Mouse (Mus musculus): ENCODE measurements around the gene Msantd2.

DNA sequence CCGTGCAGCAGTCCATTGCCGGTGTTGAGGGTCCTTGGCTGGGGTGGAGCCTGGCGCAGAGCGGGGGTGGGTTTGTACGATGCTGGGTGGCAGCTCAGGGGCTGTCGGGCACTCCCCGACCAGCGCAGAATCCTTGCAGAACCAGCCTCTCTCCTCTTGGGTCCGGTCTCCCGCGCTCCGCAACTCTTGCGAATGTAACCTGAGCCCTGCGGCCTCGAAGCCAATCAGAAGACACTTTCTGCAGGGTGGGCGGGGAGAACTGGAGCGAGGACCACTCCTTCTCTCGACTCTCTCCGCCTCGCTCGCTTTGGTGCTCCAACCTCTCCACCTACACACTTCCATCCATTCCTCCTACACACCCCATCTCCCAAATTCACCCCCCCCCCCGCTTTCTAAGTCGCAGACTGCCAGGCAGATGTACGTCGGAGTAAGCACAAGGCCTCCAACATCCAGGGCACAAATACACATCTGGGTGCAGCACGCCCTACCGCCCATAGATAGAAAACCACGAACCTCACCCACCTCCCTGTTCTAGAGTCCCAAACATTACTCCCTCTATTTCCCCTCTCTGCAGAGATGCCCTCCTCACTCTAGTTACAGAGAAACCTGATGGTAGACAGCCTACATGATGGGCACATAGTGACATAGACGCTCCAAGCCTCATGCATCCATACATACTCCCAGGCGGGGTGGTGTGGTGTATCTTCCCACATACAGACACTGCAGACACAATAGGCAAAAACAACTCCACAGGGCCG, 63.6 kb downstream of the Msantd2 start, which contains the start of gene Nrgn:
- no peak for TF ChIP-seq CTCF (IDR thresholded peaks at IDR 0.05; ENCODE audit: low read depth)
- TF ChIP-seq EP300 (optimal IDR thresholded peaks at IDR 0.05): no peak

All from stomach, postnatal 0 days (tissue).